Mouse (Mus musculus) WW6 (cell line): ENCODE results near the gene Elf4.

ENCODE experiments used
- DNase-seq: peaks from one replicate; pipeline ENCODE4 v3.0.0-alpha.2; 2013; ENCODE audit warnings: low read depth, low spot score

The Elf4 gene

DNA sequence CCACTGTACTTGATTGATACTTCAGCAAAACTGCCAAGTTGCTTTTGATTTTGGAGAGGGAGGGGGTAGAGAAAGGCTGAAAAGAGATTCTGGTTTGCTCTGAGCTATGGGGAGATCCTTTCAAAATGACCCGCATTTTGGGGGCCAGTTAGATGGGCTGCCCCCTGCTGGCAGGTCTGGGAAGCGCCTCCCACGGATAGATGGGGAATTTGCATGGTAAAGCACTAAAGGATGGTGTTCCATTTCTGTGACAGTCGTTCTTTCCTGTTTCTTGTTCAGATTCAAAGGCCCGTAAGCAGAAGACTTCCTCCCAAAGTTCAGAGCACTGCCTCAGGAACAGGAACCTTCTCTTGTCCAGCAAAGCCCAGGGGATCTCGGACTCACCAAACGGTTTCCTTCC lies 79.3 kb downstream of the Elf4 start:
- DNase-seq, result no peak

GRCm38 (mm10) chrX:48367841-48368240 lies 95.1 kb downstream of the Elf4 start:
- no peak for DNase-seq

DNA sequence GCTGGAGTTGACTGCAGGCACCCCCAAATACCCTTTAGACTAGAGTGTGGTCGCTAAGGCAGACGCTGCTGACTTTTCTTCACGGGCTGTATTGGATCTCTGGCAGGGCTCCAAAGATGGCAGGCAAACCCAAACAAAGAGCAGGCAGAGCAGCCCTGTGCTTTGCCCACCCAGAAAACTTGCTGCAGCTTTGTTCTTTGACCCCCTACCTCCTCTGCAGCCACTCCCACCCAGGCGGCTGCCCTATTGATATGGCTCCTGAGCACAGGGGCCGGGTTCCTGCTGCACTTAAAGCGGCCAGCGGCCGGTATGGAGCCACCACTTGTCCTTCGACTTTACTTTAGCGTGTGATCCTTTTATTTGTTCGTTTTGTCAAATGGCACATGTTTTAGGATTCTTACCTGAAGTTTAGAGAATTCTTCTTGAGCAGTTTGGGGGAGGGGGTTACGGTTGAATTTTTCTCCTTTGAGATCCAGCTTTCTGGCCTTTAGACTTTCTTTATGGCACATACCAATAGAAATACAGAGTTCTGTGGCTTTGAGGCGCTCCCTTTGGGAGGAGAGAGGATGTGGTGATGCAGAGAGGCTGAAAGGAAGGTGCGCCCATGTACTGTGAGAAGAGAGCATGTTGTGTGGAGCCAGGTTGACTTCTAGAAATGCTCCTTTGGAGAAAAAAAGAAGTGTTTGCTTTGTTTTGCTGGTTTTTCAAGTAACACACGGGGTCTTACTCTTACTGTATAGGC lies 96.9 kb downstream of the Elf4 start:
- no peak for DNase-seq
